Mouse (Mus musculus): ENCODE measurements around the gene Dchs2.
A peak's percentile ranks its signal among the peaks of the same experiment; 100 is the strongest.
"Not testable (repeated sequence)": the region's sequence is repeated elsewhere in the genome, so short reads cannot be mapped to it uniquely, and the experiment has no call there.

The Dchs2 gene

GRCm38 (mm10) chr3:83127726-83128448, at the start of gene Dchs2:
TSS of gene Dchs2 (plus strand) at chr3:83127948.
- no peak for DNase-seq (ENCODE audit: low read depth in 1 of 2, low spot score in 2 of 2)

GRCm38 (mm10) chr3:83080567-83081055, 47.1 kb upstream of the Dchs2 start:
- peak; percentile 3 to 6 for DNase-seq (ENCODE audit: low read depth in 1 of 2, low spot score in 2 of 2)

GRCm38 (mm10) chr3:83097586-83097985, 30.2 kb upstream of the Dchs2 start:
- no peak for DNase-seq (ENCODE audit: low read depth in 1 of 2, low spot score in 2 of 2)

- no peak for DNase-seq (ENCODE audit: low read depth in 1 of 2, low spot score in 2 of 2)
Observed at GRCm38 (mm10) chr3:83098546-83099034, 29.2 kb upstream of the Dchs2 start.

GRCm38 (mm10) chr3:83099139-83099538, 28.6 kb upstream of the Dchs2 start:
- no peak for DNase-seq (ENCODE audit: low read depth in 1 of 2, low spot score in 2 of 2)

GRCm38 (mm10) chr3:83099651-83100050, 28.1 kb upstream of the Dchs2 start:
- DNase-seq (ENCODE audit: low read depth in 1 of 2, low spot score in 2 of 2), result no peak

GRCm38 (mm10) chr3:83102286-83102685, 25.5 kb upstream of the Dchs2 start:
- no peak for DNase-seq (ENCODE audit: low read depth in 1 of 2, low spot score in 2 of 2)

GRCm38 (mm10) chr3:83110163-83110562, 17.6 kb upstream of the Dchs2 start:
- no peak for DNase-seq (ENCODE audit: low read depth in 1 of 2, low spot score in 2 of 2)

GRCm38 (mm10) chr3:83111485-83112261, 16.1 kb upstream of the Dchs2 start:
- DNase-seq (ENCODE audit: low read depth in 1 of 2, low spot score in 2 of 2), result no peak

GRCm38 (mm10) chr3:83112869-83113268, 14.9 kb upstream of the Dchs2 start:
- DNase-seq (ENCODE audit: low read depth in 1 of 2, low spot score in 2 of 2), result no peak

- no peak for DNase-seq (ENCODE audit: low read depth in 1 of 2, low spot score in 2 of 2)
Observed at GRCm38 (mm10) chr3:83114946-83115345, 12.8 kb upstream of the Dchs2 start.

- DNase-seq (ENCODE audit: low read depth in 1 of 2, low spot score in 2 of 2), result no peak
Observed at GRCm38 (mm10) chr3:83117592-83117991, 10.2 kb upstream of the Dchs2 start.

- DNase-seq (ENCODE audit: low read depth in 1 of 2, low spot score in 2 of 2), result not testable (repeated sequence)
Observed at GRCm38 (mm10) chr3:83123945-83124344, 3.8 kb upstream of the Dchs2 start.

GRCm38 (mm10) chr3:83127088-83127725, 541 bp upstream of the Dchs2 start:
- no peak for DNase-seq (ENCODE audit: low read depth in 1 of 2, low spot score in 2 of 2)

GRCm38 (mm10) chr3:83128449-83128922, 738 bp downstream of the Dchs2 start:
- DNase-seq (ENCODE audit: low read depth in 1 of 2, low spot score in 2 of 2), result no peak

- no peak for DNase-seq (ENCODE audit: low read depth in 1 of 2, low spot score in 2 of 2)
Observed at GRCm38 (mm10) chr3:83129151-83129550, 1.4 kb downstream of the Dchs2 start.

GRCm38 (mm10) chr3:83136413-83136812, 8.7 kb downstream of the Dchs2 start:
- no peak for DNase-seq (ENCODE audit: low read depth in 1 of 2, low spot score in 2 of 2)

- no peak for DNase-seq (ENCODE audit: low read depth in 1 of 2, low spot score in 2 of 2)
Observed at GRCm38 (mm10) chr3:83138820-83139219, 11.1 kb downstream of the Dchs2 start.

- DNase-seq (ENCODE audit: low read depth in 1 of 2, low spot score in 2 of 2), result no peak
Observed at GRCm38 (mm10) chr3:83145610-83146009, 17.9 kb downstream of the Dchs2 start.

GRCm38 (mm10) chr3:83147273-83148054, 19.7 kb downstream of the Dchs2 start:
- no peak for DNase-seq (ENCODE audit: low read depth in 1 of 2, low spot score in 2 of 2)

- no peak for DNase-seq (ENCODE audit: low read depth in 1 of 2, low spot score in 2 of 2)
Observed at GRCm38 (mm10) chr3:83148055-83148447, 20.3 kb downstream of the Dchs2 start.
